Mouse (Mus musculus): Measurements from ENCODE around the gene Bmpr2.

DNA sequence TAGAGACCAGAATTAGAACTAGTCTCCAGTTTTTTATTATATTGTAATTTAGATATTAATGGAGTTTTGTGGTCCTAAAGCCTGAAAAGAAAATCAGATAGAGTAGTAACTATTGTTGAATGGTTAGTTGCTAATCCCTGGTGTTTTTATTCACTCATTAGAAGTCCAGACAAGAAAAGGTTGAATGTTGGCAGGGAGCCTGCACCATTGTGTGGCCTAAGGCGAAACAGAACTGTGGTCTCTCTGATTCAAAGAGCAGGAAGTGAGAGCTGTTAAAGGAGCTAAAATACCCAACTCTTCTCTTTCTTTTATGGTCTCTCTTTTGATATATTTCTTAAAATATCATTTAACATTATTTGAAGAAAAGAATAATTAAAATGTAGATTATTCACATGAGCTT lies 32.1 kb downstream of the Bmpr2 start:
- TF ChIP-seq POLR2AphosphoS5 (IDR thresholded peaks at IDR 0.05; ENCODE audit: insufficient replicate concordance, low read depth, low read length) = no peak
- no peak for TF ChIP-seq CTCF (IDR thresholded peaks at IDR 0.05; ENCODE audit: low read depth, low read length)
- TF ChIP-seq TAL1 (conservative IDR thresholded peaks at IDR 0.05; ENCODE audit: low read depth, low read length) = no peak

Data from G1E (cell line).